Mouse (Mus musculus): ENCODE results near the gene Scaf4.

GRCm38 (mm10) chr16:90300896-90301295 lies 16.6 kb upstream of the Scaf4 start:
- TF ChIP-seq CTCF (IDR thresholded peaks at IDR 0.05; ENCODE audit: insufficient read depth, low read length) (no peak), POLR2A (IDR thresholded peaks at IDR 0.05; ENCODE audit: borderline replicate concordance, extremely low read depth, low read depth, low read length) (no peak)
